Mouse (Mus musculus) CH12.LX (cell line): ENCODE measurements around the gene Tbc1d2b.

Source experiments
- BHLHE40 ChIP-seq: IDR thresholded peaks from 2 replicates; pipeline ENCODE4 v1.6.1; 2011; ENCODE audit warnings: mild to moderate bottlenecking, low read depth, low read length, improper control_type of control experiment
- CTCF ChIP-seq, 2 experiments: IDR thresholded peaks in 1 of 2; conservative IDR thresholded peaks in 1 of 2; 2 replicates each; pipeline ENCODE4 v1.5.1; 2011 to 2012; ENCODE audit warnings: low read depth in 2 of 2, low read length in 2 of 2, improper control_type of control experiment in 1 of 2, inconsistent platforms in 1 of 2, mild to moderate bottlenecking in 1 of 2, moderate library complexity in 1 of 2
- E2F4 ChIP-seq: IDR thresholded peaks from 2 replicates; pipeline ENCODE4 v1.6.1; 2011; ENCODE audit warnings: low read depth, low read length, improper control_type of control experiment; ENCODE audit not compliant: insufficient replicate concordance
- ELF1 ChIP-seq: IDR thresholded peaks from 2 replicates; pipeline ENCODE4 v1.6.1; 2014; ENCODE audit warnings: low read depth, mild to moderate bottlenecking, inconsistent platforms, low read length, improper control_type of control experiment
- MAZ ChIP-seq: IDR thresholded peaks from 2 replicates; pipeline ENCODE4 v1.6.1; 2012; ENCODE audit warnings: low read depth, mild to moderate bottlenecking, inconsistent platforms, low read length, improper control_type of control experiment, moderate library complexity
- MYC ChIP-seq: IDR thresholded peaks from 2 replicates; pipeline ENCODE4 v1.6.1; 2011; ENCODE audit warnings: low read depth, mild to moderate bottlenecking, improper control_type of control experiment, low read length
- NELFE ChIP-seq: IDR thresholded peaks from 2 replicates; pipeline ENCODE4 v1.6.1; 2011; ENCODE audit warnings: low read depth, low read length, improper control_type of control experiment
- POLR2A ChIP-seq: IDR thresholded peaks from 2 replicates; pipeline ENCODE4 v1.6.1; 2011; ENCODE audit warnings: low read depth, mild to moderate bottlenecking, improper control_type of control experiment, low read length
- POLR2AphosphoS2 ChIP-seq: IDR thresholded peaks from 2 replicates; pipeline ENCODE4 v1.6.1; 2011; ENCODE audit warnings: low read depth, low read length, improper control_type of control experiment
- USF1 ChIP-seq: IDR thresholded peaks from 2 replicates; pipeline ENCODE4 v1.6.1; 2014; ENCODE audit warnings: low read depth, mild to moderate bottlenecking, inconsistent platforms, low read length, improper control_type of control experiment
- USF2 ChIP-seq: conservative IDR thresholded peaks from 2 replicates; pipeline ENCODE4 v1.6.1; 2011; ENCODE audit warnings: low read depth, low read length, improper control_type of control experiment

GRCm38 (mm10) chr9:90234786-90235185 is 35.8 kb downstream of the Tbc1d2b start:
- TF ChIP-seq MYC (no peak), POLR2A (no peak), BHLHE40 (no peak), CTCF (conservative IDR thresholded peaks at IDR 0.05 in 1 of 2, IDR thresholded peaks at IDR 0.05 in 1 of 2; ENCODE audit: low read depth in 2 of 2, low read length in 2 of 2) (no peak), MAZ (no peak), ELF1 (no peak), POLR2AphosphoS2 (no peak), NELFE (no peak), USF2 (no peak), E2F4 (no peak), USF1 (no peak)
